Comparison of ENCODE assay signal across 8 mouse cellular contexts in genomic region chr14:110754484-110755307, GRCm38 (mm10). TPM values are rescaled to one million over a fixed set of nuclear protein-coding genes. Genes with fewer than 3 reads are reported as not detected.
A peak's percentile ranks its signal among the peaks of the same experiment; 100 is the strongest.
DNase-seq lines count a peak whose midpoint lies in the region; ATAC-seq and TF ChIP-seq lines count a peak whose summit lies in the region.

Slitrk6 (minus strand) TSS chr14:110755149.

- TF ChIP-seq CTCF in hindbrain, postnatal 0 days (IDR thresholded peaks at IDR 0.05; ENCODE audit: low read depth): peak; percentile 65
- TF ChIP-seq CTCF in lung, postnatal 0 days (IDR thresholded peaks at IDR 0.05): peak; percentile 48
- peak; percentile 70 for TF ChIP-seq CTCF in stomach, postnatal 0 days (IDR thresholded peaks at IDR 0.05; ENCODE audit: low read depth)

- peak; percentile 96 for ATAC-seq in hindbrain, postnatal 0 days
- ATAC-seq in lung, postnatal 0 days: peak; percentile 57
- peak; percentile 71; the same call in 1 of the 2 replicates for ATAC-seq in stomach, postnatal 0 days (ENCODE audit: low FRiP score, low TSS enrichment)

- H3K4me3 ChIP-seq in hindbrain, postnatal 0 days (ENCODE audit: low read length): peak within 1 kb of the TSS; percentile 47
- peak within 1 kb of the TSS; percentile 27 for H3K4me3 ChIP-seq in lung, postnatal 0 days (ENCODE audit: low read depth, low read length)
- peak within 1 kb of the TSS; percentile 37 for H3K4me3 ChIP-seq in stomach, postnatal 0 days (ENCODE audit: low read depth, low read length)

- H3K4me2 ChIP-seq in hindbrain, postnatal 0 days (ENCODE audit: low read depth, low read length): peak within 1 kb of the TSS; percentile 62
- H3K4me2 ChIP-seq in lung, postnatal 0 days (replicated peaks; ENCODE audit: low read depth, low read length): peak within 1 kb of the TSS; percentile 46
- H3K4me2 ChIP-seq in stomach, postnatal 0 days (replicated peaks; ENCODE audit: low read depth): peak within 1 kb of the TSS; percentile 43

- 18% methylated on average over 11 of the region's 11 CpGs for WGBS in hindbrain, postnatal 0 days
- 28% methylated on average over 11 of the region's 11 CpGs for WGBS in lung, postnatal 0 days
- 12% methylated on average over 11 of the region's 11 CpGs for WGBS in stomach, postnatal 0 days

- no peaks in the 10 kb centered on the region for H3K4me1 ChIP-seq in hindbrain, postnatal 0 days (ENCODE audit: insufficient read depth, low read length)
- no peaks in the 10 kb centered on the region for H3K4me1 ChIP-seq in lung, postnatal 0 days (ENCODE audit: insufficient read depth, low read depth, low read length)
- H3K4me1 ChIP-seq in stomach, postnatal 0 days (replicated peaks; ENCODE audit: control insufficient read depth, insufficient read depth): no peaks in the 10 kb centered on the region

- no peaks in the 10 kb centered on the region for H3K27me3 ChIP-seq in hindbrain, postnatal 0 days (ENCODE audit: insufficient read depth, low read length)
- no peaks in the 10 kb centered on the region for H3K27me3 ChIP-seq in lung, postnatal 0 days (replicated peaks; ENCODE audit: insufficient read depth, low read length)
- no peaks in the 10 kb centered on the region for H3K27me3 ChIP-seq in stomach, postnatal 0 days (ENCODE audit: control insufficient read depth, insufficient read depth, low read length)

- no peaks in the 10 kb centered on the region for H3K9me3 ChIP-seq in hindbrain, postnatal 0 days (ENCODE audit: low read length)
- H3K9me3 ChIP-seq in lung, postnatal 0 days (ENCODE audit: low read length): no peaks in the 10 kb centered on the region
- no peaks in the 10 kb centered on the region; the same call in 1 of the 2 replicates for H3K9me3 ChIP-seq in stomach, postnatal 0 days (ENCODE audit: control insufficient read depth, low read length)

- no peak within 1 kb of the TSS for H3K27ac ChIP-seq in hindbrain, postnatal 0 days
- H3K27ac ChIP-seq in lung, postnatal 0 days (ENCODE audit: low read length): no peak within 1 kb of the TSS
- H3K27ac ChIP-seq in stomach, postnatal 0 days (replicated peaks): peak within 1 kb of the TSS; percentile 5; the same call in 1 of the 2 replicates

- TF ChIP-seq EP300 in lung, postnatal 0 days (IDR thresholded peaks at IDR 0.05): no peak
- no peak for TF ChIP-seq EP300 in stomach, postnatal 0 days (optimal IDR thresholded peaks at IDR 0.05)

- H3K9ac ChIP-seq in hindbrain, postnatal 0 days (replicated peaks; ENCODE audit: low read length): peak within 1 kb of the TSS; percentile 30; the same call in 1 of the 2 replicates
- H3K9ac ChIP-seq in lung, postnatal 0 days (replicated peaks; ENCODE audit: low read depth): no peak within 1 kb of the TSS
- H3K9ac ChIP-seq in stomach, postnatal 0 days (ENCODE audit: low read length): no peak within 1 kb of the TSS

- DNase-seq in heart, adult 11 months: peak; percentile 19
- no peak for DNase-seq in heart, adult 9 months (ENCODE audit: low spot score in 2 of 2)
- DNase-seq in embryo, embryonic 10.5 days (ENCODE audit: low spot score): peak; percentile 69
- DNase-seq in hindbrain, postnatal 0 days (ENCODE audit: low spot score): peak; percentile 79
- peak; percentile 49 for DNase-seq in lung, postnatal 0 days (ENCODE audit: low spot score)
- no peak for DNase-seq in stomach, postnatal 0 days (ENCODE audit: low spot score)
- DNase-seq in liver: no peak
- DNase-seq in thymus, adult 18-20 months: no peak

- H3K36me3 ChIP-seq in hindbrain, postnatal 0 days (ENCODE audit: insufficient read depth, low read length): no peaks in the 10 kb centered on the region
- no peaks in the 10 kb centered on the region for H3K36me3 ChIP-seq in lung, postnatal 0 days (ENCODE audit: insufficient read depth, low read length)
- H3K36me3 ChIP-seq in stomach, postnatal 0 days (ENCODE audit: control insufficient read depth, insufficient read depth, low read length): no peaks in the 10 kb centered on the region

RNA-seq across cellular contexts. Expression of gene Slitrk6, which starts in this region (rescaled TPM):
- total RNA-seq in hindbrain, postnatal 0 days (2014; rRNA removed): 5.1 TPM in 2 replicates
- 1.7 and 2.1 TPM in 2 replicates for polyA plus RNA-seq in hindbrain, postnatal 0 days (2015; fragmentation: Nextera tagmentation; extraction: Ambion mirVana)
- polyA plus RNA-seq in lung, postnatal 0 days (2015; fragmentation: Nextera tagmentation; extraction: Ambion mirVana): 1.9 and 2.0 TPM in 2 replicates
- polyA plus RNA-seq in stomach, postnatal 0 days (2015; fragmentation: Nextera tagmentation; extraction: Ambion mirVana): 6.5 and 6.7 TPM in 2 replicates

Comparison
In these comparisons a context has a peak if more than half of its experiments do, and no peak if none do; other contexts are left out.
1. DNase-seq: peak in heart, adult 11 months (single experiment), embryo, embryonic 10.5 days (single experiment), hindbrain, postnatal 0 days (single experiment) and lung, postnatal 0 days (single experiment); none in heart, adult 9 months (0 of 2), stomach, postnatal 0 days (single experiment), liver (single experiment) and thymus, adult 18-20 months (0 of 2).
2. Peak in every context shown above with its lines, with median percentiles within 50 percentile points of each other: ATAC-seq, H3K4me2 ChIP-seq, H3K4me3 ChIP-seq and CTCF ChIP-seq.